Mouse (Mus musculus): Measurements from ENCODE around the gene Carmil1. TPM values are rescaled to one million over a fixed set of nuclear protein-coding genes. Genes with fewer than 3 reads are reported as not detected.

Carmil1 gene
- polyA plus RNA-seq, 1 experiment, result 2.6 TPM

GRCm38 (mm10) chr13:24241201-24241600, 39.4 kb downstream of the Carmil1 start:
- TF ChIP-seq E2F4 (IDR thresholded peaks at IDR 0.05; ENCODE audit: insufficient read depth) (no peak), POLR2A (IDR thresholded peaks at IDR 0.05; ENCODE audit: insufficient read length, low read depth) (no peak), MYOD1 (IDR thresholded peaks at IDR 0.05; ENCODE audit: control insufficient read depth in 1 of 3, insufficient read length in 2 of 3, low read depth in 2 of 3) (no peak), POLR2AphosphoS2 (IDR thresholded peaks at IDR 0.05; ENCODE audit: insufficient read length, low read depth) (no peak), TCF3 (IDR thresholded peaks at IDR 0.05; ENCODE audit: insufficient read length, low read depth) (no peak), CEBPB (IDR thresholded peaks at IDR 0.05; ENCODE audit: insufficient read depth, poor library complexity, severe bottlenecking) (no peak), MAX (IDR thresholded peaks at IDR 0.05; ENCODE audit: low read depth) (no peak), SRF (IDR thresholded peaks at IDR 0.05; ENCODE audit: control insufficient read depth, insufficient read length, low read depth) (no peak), MYOG (IDR thresholded peaks at IDR 0.05; ENCODE audit: control insufficient read depth in 1 of 3, insufficient read depth in 1 of 3, insufficient read length in 2 of 3, low read depth in 2 of 3) (no peak), TCF12 (IDR thresholded peaks at IDR 0.05; ENCODE audit: insufficient read depth, poor library complexity, severe bottlenecking) (no peak), USF1 (IDR thresholded peaks at IDR 0.05; ENCODE audit: low read depth) (no peak), REST (IDR thresholded peaks at IDR 0.05; ENCODE audit: insufficient read depth, insufficient read length) (no peak)
- H3K4me2 ChIP-seq (ENCODE audit: low read depth), result no peak overlapping the region

DNA sequence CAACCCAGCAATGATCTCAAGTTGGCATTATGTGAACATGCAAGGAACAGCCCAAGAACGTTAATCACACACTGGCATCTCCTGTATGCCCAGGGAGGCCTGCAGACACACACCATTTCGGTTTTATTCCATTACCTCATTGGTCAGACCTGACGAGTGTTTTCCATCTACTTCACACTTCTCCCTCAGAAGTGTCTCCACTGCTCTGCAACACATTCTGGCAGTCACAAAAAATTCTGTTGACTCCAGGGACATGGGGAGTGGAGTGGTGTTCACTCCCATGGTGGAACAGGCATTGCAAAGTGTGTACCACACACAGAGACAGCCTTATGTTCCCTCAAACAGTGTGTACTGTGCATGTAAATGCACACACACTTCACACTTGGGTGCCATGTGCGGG, 40.2 kb downstream of the Carmil1 start:
- Histone ChIP-seq H3K4me3 (no peak overlapping the region), H3K36me3 (ENCODE audit: control insufficient read depth, insufficient read depth) (no peaks in the 10 kb centered on the region), H3ac (ENCODE audit: control insufficient read depth, insufficient read length) (no peak overlapping the region), H3K27me3 (ENCODE audit: control insufficient read depth, insufficient read depth, insufficient read length) (no peaks in the 10 kb centered on the region), H3K79me2 (ENCODE audit: control insufficient read depth, insufficient read depth) (no peaks in the 10 kb centered on the region), H3K4me2 (ENCODE audit: low read depth) (no peak overlapping the region)
- no peak for TF ChIP-seq MAX (IDR thresholded peaks at IDR 0.05; ENCODE audit: low read depth)
- TF ChIP-seq POLR2A (IDR thresholded peaks at IDR 0.05; ENCODE audit: insufficient read length, low read depth), result no peak
- no peak for TF ChIP-seq CEBPB (IDR thresholded peaks at IDR 0.05; ENCODE audit: insufficient read depth, poor library complexity, severe bottlenecking)
- no peak for TF ChIP-seq MYOG (IDR thresholded peaks at IDR 0.05; ENCODE audit: control insufficient read depth in 1 of 3, insufficient read depth in 1 of 3, insufficient read length in 2 of 3, low read depth in 2 of 3)
- TF ChIP-seq MYOD1 (IDR thresholded peaks at IDR 0.05; ENCODE audit: control insufficient read depth in 1 of 3, insufficient read length in 2 of 3, low read depth in 2 of 3), result no peak
- no peak for TF ChIP-seq USF1 (IDR thresholded peaks at IDR 0.05; ENCODE audit: low read depth)
- no peak for TF ChIP-seq TCF12 (IDR thresholded peaks at IDR 0.05; ENCODE audit: insufficient read depth, poor library complexity, severe bottlenecking)
- TF ChIP-seq POLR2AphosphoS2 (IDR thresholded peaks at IDR 0.05; ENCODE audit: insufficient read length, low read depth), result no peak
- TF ChIP-seq SRF (IDR thresholded peaks at IDR 0.05; ENCODE audit: control insufficient read depth, insufficient read length, low read depth), result no peak
- no peak for TF ChIP-seq REST (IDR thresholded peaks at IDR 0.05; ENCODE audit: insufficient read depth, insufficient read length)
- no peak for TF ChIP-seq E2F4 (IDR thresholded peaks at IDR 0.05; ENCODE audit: insufficient read depth)
- TF ChIP-seq TCF3 (IDR thresholded peaks at IDR 0.05; ENCODE audit: insufficient read length, low read depth), result no peak

More at GRCm38 (mm10) chr13:24241201-24241600, 39.4 kb downstream of the Carmil1 start:
- H3K79me2 ChIP-seq (ENCODE audit: control insufficient read depth, insufficient read depth), result no peaks in the 10 kb centered on the region
- H3ac ChIP-seq (ENCODE audit: control insufficient read depth, insufficient read length), result no peak overlapping the region
- no peak overlapping the region for H3K4me3 ChIP-seq
- no peaks in the 10 kb centered on the region for H3K36me3 ChIP-seq (ENCODE audit: control insufficient read depth, insufficient read depth)
- no peaks in the 10 kb centered on the region for H3K27me3 ChIP-seq (ENCODE audit: control insufficient read depth, insufficient read depth, insufficient read length)

- TF ChIP-seq CEBPB (IDR thresholded peaks at IDR 0.05; ENCODE audit: insufficient read depth, poor library complexity, severe bottlenecking) (no peak), SRF (IDR thresholded peaks at IDR 0.05; ENCODE audit: control insufficient read depth, insufficient read length, low read depth) (no peak), MYOG (IDR thresholded peaks at IDR 0.05; ENCODE audit: control insufficient read depth in 1 of 3, insufficient read depth in 1 of 3, insufficient read length in 2 of 3, low read depth in 2 of 3) (no peak), MAX (IDR thresholded peaks at IDR 0.05; ENCODE audit: low read depth) (no peak), TCF3 (IDR thresholded peaks at IDR 0.05; ENCODE audit: insufficient read length, low read depth) (no peak), TCF12 (IDR thresholded peaks at IDR 0.05; ENCODE audit: insufficient read depth, poor library complexity, severe bottlenecking) (no peak), MYOD1 (IDR thresholded peaks at IDR 0.05; ENCODE audit: control insufficient read depth in 1 of 3, insufficient read length in 2 of 3, low read depth in 2 of 3) (no peak)
- no peaks in the 10 kb centered on the region for H3K36me3 ChIP-seq (ENCODE audit: control insufficient read depth, insufficient read depth)
- no peaks in the 10 kb centered on the region for H3K27me3 ChIP-seq (ENCODE audit: control insufficient read depth, insufficient read depth, insufficient read length)
- no peak overlapping the region for H3K4me2 ChIP-seq (ENCODE audit: low read depth)
- H3K79me2 ChIP-seq (ENCODE audit: control insufficient read depth, insufficient read depth), result no peaks in the 10 kb centered on the region
- H3K4me3 ChIP-seq, result no peak overlapping the region
- no peak overlapping the region for H3ac ChIP-seq (ENCODE audit: control insufficient read depth, insufficient read length)
Observed at GRCm38 (mm10) chr13:24238456-24239120, 42.0 kb downstream of the Carmil1 start.

- no peak for TF ChIP-seq E2F4 (IDR thresholded peaks at IDR 0.05; ENCODE audit: insufficient read depth)
- TF ChIP-seq POLR2AphosphoS2 (IDR thresholded peaks at IDR 0.05; ENCODE audit: insufficient read length, low read depth), result no peak
- TF ChIP-seq MYOG (IDR thresholded peaks at IDR 0.05; ENCODE audit: control insufficient read depth in 1 of 3, insufficient read depth in 1 of 3, insufficient read length in 2 of 3, low read depth in 2 of 3), result no peak
- no peak for TF ChIP-seq MAX (IDR thresholded peaks at IDR 0.05; ENCODE audit: low read depth)
- TF ChIP-seq USF1 (IDR thresholded peaks at IDR 0.05; ENCODE audit: low read depth), result no peak
- TF ChIP-seq CEBPB (IDR thresholded peaks at IDR 0.05; ENCODE audit: insufficient read depth, poor library complexity, severe bottlenecking), result no peak
- TF ChIP-seq TCF12 (IDR thresholded peaks at IDR 0.05; ENCODE audit: insufficient read depth, poor library complexity, severe bottlenecking), result no peak
- TF ChIP-seq REST (IDR thresholded peaks at IDR 0.05; ENCODE audit: insufficient read depth, insufficient read length), result no peak
- TF ChIP-seq TCF3 (IDR thresholded peaks at IDR 0.05; ENCODE audit: insufficient read length, low read depth), result no peak
- no peaks in the 10 kb centered on the region for H3K27me3 ChIP-seq (ENCODE audit: control insufficient read depth, insufficient read depth, insufficient read length)
- H3K4me3 ChIP-seq, result no peak overlapping the region
- no peaks in the 10 kb centered on the region for H3K79me2 ChIP-seq (ENCODE audit: control insufficient read depth, insufficient read depth)
- no peak overlapping the region for H3K4me2 ChIP-seq (ENCODE audit: low read depth)
- H3ac ChIP-seq (ENCODE audit: control insufficient read depth, insufficient read length), result no peak overlapping the region
- H3K36me3 ChIP-seq (ENCODE audit: control insufficient read depth, insufficient read depth), result no peaks in the 10 kb centered on the region
Observed at GRCm38 (mm10) chr13:24236736-24237135, 43.9 kb downstream of the Carmil1 start.

Measured in myocyte (in vitro differentiated cells).